Mouse (Mus musculus) liver, postnatal 0 days (tissue): ENCODE measurements around the gene Fgr. TPM values are rescaled to one million over a fixed set of nuclear protein-coding genes. Genes with fewer than 3 reads are reported as not detected.

ENCODE experiments used
- ATAC-seq: fragments of 200-750 bp; cut with Nextera tagmentation; 2 replicates; pipeline ENCODE4 v1.8.0; 2017; ENCODE audit warnings: mild to moderate bottlenecking, moderate library complexity
- DNase-seq: peaks from one replicate; pipeline ENCODE4 v3.0.0-alpha.2; 2016
- H3K27ac ChIP-seq: fragments of 300-500 bp; sonication (generic); 2 replicates; pipeline ENCODE4 v1.5.1; 2014; ENCODE audit warnings: antibody characterized with exemption, moderate library complexity, mild to moderate bottlenecking, low read depth
- H3K27me3 ChIP-seq: fragments of 300-500 bp; sonication (generic); 2 replicates; pipeline ENCODE4 v1.6.1; 2014; ENCODE audit warnings: low read length, control low read depth, mixed read lengths; ENCODE audit not compliant: insufficient read depth
- H3K36me3 ChIP-seq: fragments of 300-500 bp; sonication (generic); replicated peaks from 2 replicates; pipeline ENCODE4 v1.6.1; 2014; ENCODE audit warnings: mild to moderate bottlenecking, control low read depth, low read length, moderate library complexity, mixed read lengths; ENCODE audit not compliant: insufficient read depth
- H3K4me1 ChIP-seq: fragments of 300-500 bp; sonication (generic); 2 replicates; pipeline ENCODE4 v1.6.1; 2014; ENCODE audit warnings: antibody characterized with exemption, mild to moderate bottlenecking, control low read depth; ENCODE audit not compliant: insufficient read depth
- H3K4me2 ChIP-seq: fragments of 300-500 bp; sonication (generic); 2 replicates; pipeline ENCODE4 v1.6.1; 2014; ENCODE audit warnings: low read depth, mild to moderate bottlenecking, low read length, moderate library complexity, mixed read lengths
- H3K4me3 ChIP-seq: fragments of 300-500 bp; sonication (generic); 2 replicates; pipeline ENCODE4 v1.5.1; 2014; ENCODE audit warnings: low read depth, low read length
- H3K9ac ChIP-seq: fragments of 300-500 bp; sonication (generic); replicated peaks from 2 replicates; pipeline ENCODE4 v1.6.1; 2014; ENCODE audit warnings: mild to moderate bottlenecking, moderate library complexity
- H3K9me3 ChIP-seq: fragments of 300-500 bp; sonication (generic); 2 replicates; pipeline ENCODE4 v1.6.1; 2016; ENCODE audit warnings: mild to moderate bottlenecking, control low read depth, low read length, mixed read lengths
- CTCF ChIP-seq: sonication (generic); IDR thresholded peaks from 2 replicates; pipeline ENCODE4 v1.5.1; 2016; ENCODE audit warnings: antibody characterized with exemption, low read depth
- EP300 ChIP-seq: IDR thresholded peaks from 2 replicates; pipeline ENCODE4 v1.6.1; 2016; ENCODE audit warnings: antibody characterized with exemption, low read depth, mild to moderate bottlenecking
- WGBS: fragments of 180-500 bp; shearing (Covaris S2); extraction: QIAGEN DNeasy Blood & Tissue Kit; methylation state at CpG from one replicate; pipeline ENCODE4 v1.1.7; 2014; ENCODE audit not compliant: insufficient replicate concordance; 5-methylcytosine and 5-hydroxymethylcytosine counted together
- polyA plus RNA-seq: library from polyadenylated mRNA; unstranded; fragments of >200 nt; fragmentation: Nextera tagmentation; extraction: Ambion mirVana; gene quantifications from 2 replicates; pipeline ENCODE4 v1.2.1, GENCODE M21; 2015

Gene Fgr
- polyA plus RNA-seq, 1 experiment from 2014 or later: 4.0 TPM

DNA sequence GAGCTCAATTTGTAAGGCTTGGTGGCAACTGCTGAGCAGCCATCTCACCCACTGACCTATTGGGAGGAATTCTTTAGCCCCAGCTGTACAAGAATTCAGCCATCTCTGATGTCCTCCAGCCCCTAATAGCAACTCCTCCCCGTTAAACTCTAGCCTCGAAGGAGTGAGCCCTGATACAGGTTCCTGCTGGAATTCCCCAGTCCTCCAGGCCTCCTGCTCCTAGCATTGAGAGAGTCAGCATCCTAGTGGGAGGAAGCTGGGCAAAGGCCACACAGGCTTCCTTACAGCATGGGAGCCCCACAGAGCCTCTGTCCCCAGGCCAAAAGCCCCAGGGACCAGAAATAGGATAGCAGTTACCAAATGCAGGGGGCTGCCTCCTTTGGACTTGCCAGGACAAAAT, 10.5 kb upstream of the Fgr start:
- Histone ChIP-seq H3K4me2 (no peak overlapping the region), H3K9ac (no peak overlapping the region), H3K4me3 (no peak overlapping the region), H3K4me1 (peaks cover 28% of the 10 kb centered on the region), H3K9me3 (no peaks in the 10 kb centered on the region), H3K36me3 (no peaks in the 10 kb centered on the region), H3K27me3 (no peaks in the 10 kb centered on the region), H3K27ac (no peak overlapping the region)
- ATAC-seq (no peak), DNase-seq (no peak)
- TF ChIP-seq CTCF (no peak), EP300 (no peak)
- 54% methylated on average over 2 of the region's 2 CpGs for WGBS

GRCm38 (mm10) chr4:132964064-132964463, 9.8 kb upstream of the Fgr start:
- WGBS: 64% methylated on average over 3 of the region's 3 CpGs
- Histone ChIP-seq H3K4me3 (no peak overlapping the region), H3K4me1 (peaks cover 22% of the 10 kb centered on the region), H3K36me3 (no peaks in the 10 kb centered on the region), H3K9ac (no peak overlapping the region), H3K9me3 (no peaks in the 10 kb centered on the region), H3K27me3 (no peaks in the 10 kb centered on the region), H3K4me2 (no peak overlapping the region), H3K27ac (no peak overlapping the region)
- DNase-seq: no peak
- TF ChIP-seq EP300: no peak
- TF ChIP-seq CTCF: no peak
- ATAC-seq: no peak

DNA sequence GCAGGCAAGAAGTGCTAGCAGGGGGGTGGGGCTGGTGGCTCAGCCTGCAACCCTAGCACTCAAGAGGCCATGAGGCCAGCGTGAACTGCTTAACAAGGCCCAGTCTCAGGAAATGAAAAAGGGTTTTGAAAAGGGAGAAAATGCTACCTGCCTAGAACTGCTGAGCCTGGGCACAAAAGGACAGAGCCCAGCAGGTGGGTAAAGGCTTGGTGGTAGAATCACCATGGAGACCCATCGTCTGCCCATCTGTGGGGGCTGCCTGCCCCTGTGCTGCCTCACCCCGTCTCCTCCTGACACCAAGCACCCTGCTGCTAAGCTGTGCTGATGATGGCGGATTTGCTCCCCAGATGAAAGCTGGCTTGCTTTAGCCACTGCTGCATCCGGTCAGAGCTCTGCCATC, 9.4 kb upstream of the Fgr start:
- H3K4me1 ChIP-seq: peaks cover 18% of the 10 kb centered on the region
- 70% methylated on average over 5 of the region's 5 CpGs for WGBS
- no peak overlapping the region for H3K27ac ChIP-seq
- no peaks in the 10 kb centered on the region for H3K9me3 ChIP-seq
- H3K4me3 ChIP-seq: no peak overlapping the region
- H3K36me3 ChIP-seq: no peaks in the 10 kb centered on the region
- ATAC-seq (no peak), DNase-seq (no peak)
- no peak overlapping the region for H3K9ac ChIP-seq
- no peaks in the 10 kb centered on the region for H3K27me3 ChIP-seq
- TF ChIP-seq EP300 (no peak), CTCF (no peak)
- no peak overlapping the region for H3K4me2 ChIP-seq

GRCm38 (mm10) chr4:132968105-132968938, 5.6 kb upstream of the Fgr start:
- Histone ChIP-seq H3K4me2 (no peak overlapping the region), H3K27me3 (no peaks in the 10 kb centered on the region), H3K9ac (no peak overlapping the region), H3K4me1 (peaks cover 3% of the 10 kb centered on the region), H3K27ac (no peak overlapping the region), H3K4me3 (no peak overlapping the region), H3K9me3 (no peaks in the 10 kb centered on the region), H3K36me3 (no peaks in the 10 kb centered on the region)
- ATAC-seq (peak; percentile 40; the same call in 1 of the 2 replicates), DNase-seq (no peak)
- TF ChIP-seq CTCF (no peak), EP300 (no peak)
- WGBS: 51% methylated on average over 6 of the region's 6 CpGs

DNA sequence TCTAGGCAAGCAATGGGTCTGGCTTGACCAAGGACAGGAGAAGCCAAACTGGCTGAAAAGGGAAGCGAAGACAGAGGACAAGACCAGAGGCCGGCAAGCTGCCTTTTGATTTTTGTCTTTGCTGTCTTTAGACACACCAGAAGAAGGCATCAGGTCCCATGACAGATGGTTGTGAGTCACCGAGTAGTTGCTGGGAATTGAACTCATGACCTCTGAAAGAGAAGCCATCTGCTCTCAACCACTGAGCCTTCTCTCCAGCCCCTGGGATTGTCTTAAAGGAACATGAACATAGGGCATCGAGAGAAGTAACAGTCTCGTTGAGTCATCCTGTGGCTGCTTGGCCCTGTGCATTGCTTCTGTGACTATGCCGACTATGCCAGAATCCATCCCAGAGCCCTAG, 2.3 kb upstream of the Fgr start:
- no peak overlapping the region for H3K9ac ChIP-seq
- H3K27ac ChIP-seq: no peak overlapping the region
- H3K36me3 ChIP-seq: no peaks in the 10 kb centered on the region
- no peak for DNase-seq
- no peak overlapping the region for H3K4me2 ChIP-seq
- ATAC-seq: no peak
- 50% methylated on average over 6 of the region's 6 CpGs for WGBS
- TF ChIP-seq CTCF (no peak), EP300 (no peak)
- H3K4me1 ChIP-seq: peaks cover 24% of the 10 kb centered on the region
- H3K9me3 ChIP-seq: no peaks in the 10 kb centered on the region
- peaks cover 11% of the 10 kb centered on the region; the same call in 1 of the 2 replicates for H3K27me3 ChIP-seq
- no peak overlapping the region for H3K4me3 ChIP-seq

GRCm38 (mm10) chr4:132972101-132972500, 1.8 kb upstream of the Fgr start:
- peaks cover 27% of the 10 kb centered on the region for H3K4me1 ChIP-seq
- H3K27ac ChIP-seq: no peak overlapping the region
- H3K27me3 ChIP-seq: peaks cover 11% of the 10 kb centered on the region; the same call in 1 of the 2 replicates
- ATAC-seq (no peak), DNase-seq (no peak)
- H3K4me2 ChIP-seq: peak overlapping the region; percentile 9; the same call in 1 of the 2 replicates
- H3K36me3 ChIP-seq: no peaks in the 10 kb centered on the region
- H3K4me3 ChIP-seq: no peak overlapping the region
- no peak for TF ChIP-seq CTCF
- H3K9ac ChIP-seq: no peak overlapping the region
- no peaks in the 10 kb centered on the region for H3K9me3 ChIP-seq
- WGBS: 50% methylated on average over 3 of the region's 3 CpGs
